Mouse (Mus musculus) liver, embryonic 14.5 days (tissue): ENCODE results near the gene Snx27. TPM values are rescaled to one million over a fixed set of nuclear protein-coding genes. Genes with fewer than 3 reads are reported as not detected.
A peak's percentile ranks its signal among the peaks of the same experiment; 100 is the strongest.

Source experiments
- ATAC-seq: fragments of 200-750 bp; cut with Nextera tagmentation; 2 replicates; pipeline ENCODE4 v1.8.0; 2017; ENCODE audit warnings: moderate number of reproducible peaks, mild to moderate bottlenecking, moderate library complexity; ENCODE audit not compliant: insufficient read depth
- DNase-seq, 3 experiments: peaks; one replicate each; pipeline ENCODE4 v3.0.0-alpha.2; 2012 to 2013; ENCODE audit warnings: low read depth in 3 of 3, low spot score in 3 of 3
- H3K27ac ChIP-seq: fragments of 300-500 bp; sonication (generic); 2 replicates; pipeline ENCODE4 v1.5.1; 2014; ENCODE audit warnings: moderate library complexity, mild to moderate bottlenecking, control low read depth, inconsistent platforms
- H3K27me3 ChIP-seq: fragments of 300-500 bp; sonication (generic); 2 replicates; pipeline ENCODE4 v1.6.1; 2014; ENCODE audit warnings: mild to moderate bottlenecking, low read length, moderate library complexity; ENCODE audit not compliant: control insufficient read depth, insufficient read depth
- H3K36me3 ChIP-seq: fragments of 300-500 bp; sonication (generic); replicated peaks from 2 replicates; pipeline ENCODE4 v1.6.1; 2014; ENCODE audit warnings: low read depth; ENCODE audit not compliant: control insufficient read depth, insufficient read depth
- H3K4me1 ChIP-seq, 2 experiments: fragments of 200-500 bp in 1 of 2; fragments of 300-500 bp in 1 of 2; sonication (generic) in 1 of 2; replicated peaks; 2 replicates each; pipeline ENCODE4 v1.6.1; 2012 to 2014; ENCODE audit warnings: antibody characterized with exemption in 1 of 2, inconsistent platforms in 1 of 2, low read length in 1 of 2; ENCODE audit not compliant: control insufficient read depth in 2 of 2, insufficient read depth in 2 of 2
- H3K4me2 ChIP-seq: fragments of 300-500 bp; sonication (generic); 2 replicates; pipeline ENCODE4 v1.6.1; 2014; ENCODE audit warnings: low read depth, mild to moderate bottlenecking, control low read depth, moderate library complexity
- H3K4me3 ChIP-seq, 2 experiments: fragments of 200-500 bp in 1 of 2; fragments of 300-500 bp in 1 of 2; sonication (generic) in 1 of 2; 2 replicates each; pipeline ENCODE4 v1.5.1; 2012 to 2014; ENCODE audit warnings: low read depth in 2 of 2, low read length in 2 of 2, mild to moderate bottlenecking in 2 of 2, control low read depth in 1 of 2, inconsistent platforms in 1 of 2, moderate library complexity in 1 of 2; ENCODE audit not compliant: insufficient read depth in 1 of 2
- H3K9ac ChIP-seq: fragments of 300-500 bp; sonication (generic); replicated peaks from 2 replicates; pipeline ENCODE4 v1.6.1; 2014; ENCODE audit warnings: mild to moderate bottlenecking, control low read depth, moderate library complexity
- H3K9me3 ChIP-seq: fragments of 300-500 bp; sonication (generic); 2 replicates; pipeline ENCODE4 v1.6.1; 2016; ENCODE audit warnings: low read length, mixed read lengths; ENCODE audit not compliant: control insufficient read depth
- CTCF ChIP-seq: IDR thresholded peaks from 2 replicates; pipeline ENCODE4 v1.5.1; 2016; ENCODE audit warnings: antibody characterized with exemption, low read depth, control low read depth
- EP300 ChIP-seq: IDR thresholded peaks from 2 replicates; pipeline ENCODE4 v1.6.1; 2016; ENCODE audit warnings: antibody characterized with exemption, low read depth
- WGBS: fragments of 180-500 bp; shearing (Covaris S2); extraction: QIAGEN DNeasy Blood & Tissue Kit; methylation state at CpG from one replicate; pipeline ENCODE4 v1.1.7; 2014; ENCODE audit not compliant: insufficient replicate concordance; 5-methylcytosine and 5-hydroxymethylcytosine counted together
- polyA plus RNA-seq, 2 experiments: library from polyadenylated mRNA; depleted of rRNA in 1 of 2; stranded (reverse) in 1 of 2; unstranded in 1 of 2; fragments of >200 nt; fragmentation: Nextera tagmentation in 1 of 2; extraction: Ambion mirVana in 1 of 2; gene quantifications; 2 replicates each; pipeline versions ENCODE4 v1.2.1 to v1.2.3; 2012 to 2014

The Snx27 gene
- polyA plus RNA-seq (2012; rRNA removed) (4.3 and 5.6 TPM in 2 replicates), polyA plus RNA-seq (2014; fragmentation: Nextera tagmentation; extraction: Ambion mirVana) (8.8 and 9.7 TPM in 2 replicates)

DNA sequence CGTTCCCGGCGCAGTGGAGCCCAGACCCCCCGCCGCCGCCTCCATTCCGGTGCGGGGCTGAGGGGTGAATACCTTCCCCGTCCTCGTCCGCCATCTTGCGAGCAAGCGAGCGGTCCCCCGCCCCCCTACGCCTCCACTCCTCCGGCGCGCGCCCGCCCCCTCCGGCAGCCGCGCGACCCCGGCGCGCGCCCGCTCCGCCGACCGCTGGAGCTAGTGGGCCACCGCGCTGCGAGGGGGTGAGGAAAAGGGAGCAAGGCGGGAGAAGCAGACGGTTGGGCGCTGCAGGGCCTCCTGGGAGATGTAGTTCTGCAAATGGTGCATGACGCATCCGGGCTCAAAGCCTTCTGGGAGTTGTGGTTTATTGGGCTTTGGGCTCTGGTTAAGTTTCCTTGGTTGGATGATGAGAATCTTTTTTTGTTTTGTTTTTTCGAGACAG lies at the start of gene Snx27:
Snx27 (minus strand) TSS at position 261 of the 436 bp plus-strand sequence.
- WGBS = under 1% methylated on average over 42 of the region's 42 CpGs
- no peaks in the 10 kb centered on the region for H3K36me3 ChIP-seq
- peak; percentile 91 for ATAC-seq
- peaks cover 8 to 16% of the 10 kb centered on the region in 2 experiments for H3K4me1 ChIP-seq
- no peak for TF ChIP-seq EP300
- TF ChIP-seq CTCF = no peak
- peak; percentile 70 to 73 (median 70) for DNase-seq
- no peaks in the 10 kb centered on the region for H3K27me3 ChIP-seq
- H3K9ac ChIP-seq = peak within 1 kb of the TSS; percentile 83
- H3K9me3 ChIP-seq = no peaks in the 10 kb centered on the region
- peak within 1 kb of the TSS; percentile 86 for H3K4me2 ChIP-seq
- H3K4me3 ChIP-seq = peak within 1 kb of the TSS; percentile 77
- H3K27ac ChIP-seq = peak within 1 kb of the TSS; percentile 38

DNA sequence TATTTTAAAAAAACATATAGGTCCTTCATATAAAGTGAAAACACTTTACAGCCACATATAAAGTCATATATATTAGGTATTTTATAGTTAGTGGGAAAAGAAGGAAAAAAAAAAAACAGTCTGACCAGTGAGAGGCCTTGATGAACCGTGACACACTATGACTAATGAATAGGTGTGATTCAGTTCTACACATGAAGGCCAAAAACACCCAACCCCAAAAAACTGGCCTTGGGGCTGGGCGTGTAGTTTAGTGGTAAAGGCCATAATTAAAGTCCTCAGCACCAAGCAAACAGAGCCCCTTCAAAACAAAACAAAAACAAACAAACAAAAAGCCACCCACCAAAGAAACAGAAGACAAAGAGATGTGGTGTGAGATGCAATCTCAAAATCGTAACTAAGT lies 47.4 kb upstream of the Snx27 start:
- Histone ChIP-seq H3K27ac (no peak overlapping the region), H3K36me3 (no peaks in the 10 kb centered on the region), H3K4me3 (no peak overlapping the region), H3K27me3 (no peaks in the 10 kb centered on the region), H3K4me2 (no peak overlapping the region), H3K9ac (no peak overlapping the region), H3K4me1 (no peaks in the 10 kb centered on the region), H3K9me3 (no peaks in the 10 kb centered on the region)
- ATAC-seq (no peak), DNase-seq (no peak)
- TF ChIP-seq CTCF = no peak
- no peak for TF ChIP-seq EP300
- WGBS = 59% methylated on average over 3 of the region's 3 CpGs

DNA sequence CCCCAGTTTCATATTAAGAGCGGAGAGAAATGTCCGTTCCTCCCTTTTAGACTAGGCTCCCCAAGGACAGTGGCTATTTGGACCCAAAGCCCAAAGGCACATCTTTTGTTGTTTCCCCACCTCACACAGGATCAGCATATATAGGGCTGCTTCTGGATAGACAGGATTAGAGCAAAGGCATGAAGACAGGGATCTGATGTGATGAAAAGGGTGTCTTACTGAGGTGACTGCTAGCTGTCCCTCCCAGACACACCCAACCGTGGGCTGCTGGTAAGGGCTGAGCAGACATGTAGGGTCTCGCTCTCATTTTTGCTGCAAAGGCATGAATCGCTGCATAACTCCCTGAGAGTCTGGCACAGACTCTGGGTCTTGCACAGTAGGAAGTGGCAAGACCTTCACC lies 46.2 kb upstream of the Snx27 start:
- no peak overlapping the region for H3K4me2 ChIP-seq
- no peak for TF ChIP-seq CTCF
- TF ChIP-seq EP300 = no peak
- H3K9ac ChIP-seq = no peak overlapping the region
- ATAC-seq (no peak), DNase-seq (no peak)
- no peaks in the 10 kb centered on the region for H3K36me3 ChIP-seq
- H3K27me3 ChIP-seq = no peaks in the 10 kb centered on the region
- H3K9me3 ChIP-seq = no peaks in the 10 kb centered on the region
- no peaks in the 10 kb centered on the region for H3K4me1 ChIP-seq
- 82% methylated on average over 5 of the region's 5 CpGs for WGBS
- H3K4me3 ChIP-seq = no peak overlapping the region
- H3K27ac ChIP-seq = no peak overlapping the region

DNA sequence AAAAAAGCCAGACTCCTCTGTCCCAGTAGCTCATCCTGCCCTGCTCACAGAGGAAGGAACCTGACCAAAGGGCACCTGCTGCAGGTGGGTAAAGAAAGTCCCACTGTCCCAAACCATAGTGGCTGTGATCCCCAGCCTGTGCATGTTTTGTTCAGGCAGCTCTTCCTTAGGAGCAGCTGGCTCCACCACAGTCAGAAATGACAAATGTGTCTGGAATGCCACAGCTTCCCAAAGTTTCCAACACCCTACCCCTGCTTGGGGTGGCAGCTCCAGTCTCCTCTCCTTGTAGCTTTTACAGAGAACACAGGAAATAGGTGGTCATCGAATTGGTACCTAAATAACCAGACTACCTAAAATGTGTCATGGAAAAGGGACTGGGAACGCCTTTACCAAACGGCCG lies 41.8 kb upstream of the Snx27 start:
- 71% methylated on average over 4 of the region's 4 CpGs for WGBS
- Histone ChIP-seq H3K4me2 (no peak overlapping the region), H3K4me3 (no peak overlapping the region), H3K4me1 (peaks cover 9 to 22% of the 10 kb centered on the region in 2 experiments), H3K36me3 (no peaks in the 10 kb centered on the region), H3K9me3 (no peaks in the 10 kb centered on the region), H3K9ac (no peak overlapping the region), H3K27me3 (no peaks in the 10 kb centered on the region), H3K27ac (no peak overlapping the region)
- DNase-seq (no peak), ATAC-seq (no peak)
- TF ChIP-seq CTCF = no peak
- TF ChIP-seq EP300 = no peak

DNA sequence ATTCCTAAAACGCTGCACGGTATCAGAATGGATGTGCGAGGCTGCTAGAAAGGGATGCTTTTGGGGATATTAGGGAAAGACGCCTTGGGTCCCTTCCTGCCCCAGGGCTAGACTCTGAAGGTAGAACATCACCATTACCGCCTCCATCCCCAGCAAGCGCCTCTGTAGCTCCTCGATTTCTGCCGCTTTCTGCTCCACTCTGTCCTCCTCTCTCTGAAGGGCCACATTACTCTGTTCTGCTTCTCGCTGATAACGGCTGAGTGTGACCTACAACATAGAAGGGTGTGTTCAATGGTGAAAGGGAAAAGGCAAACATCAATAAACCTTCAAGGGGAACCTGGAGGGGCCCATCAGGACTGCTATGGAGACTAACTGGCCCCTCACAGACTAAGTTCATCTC lies 40.0 kb upstream of the Snx27 start:
- peak; percentile 40 to 56 (median 45) for DNase-seq

More for the DNA sequence above, 40.0 kb upstream of the Snx27 start:
- Histone ChIP-seq H3K27me3 (no peaks in the 10 kb centered on the region), H3K27ac (peak overlapping the region; percentile 36), H3K4me3 (no peak overlapping the region), H3K9ac (no peak overlapping the region), H3K4me2 (peak overlapping the region; percentile 35), H3K4me1 (peaks cover 9 to 22% of the 10 kb centered on the region in 2 experiments), H3K36me3 (no peaks in the 10 kb centered on the region), H3K9me3 (no peaks in the 10 kb centered on the region)
- ATAC-seq = peak; percentile 84
- TF ChIP-seq EP300 (0 out of 2 replicates have a peak, but pooled peaks have one; percentile 33), CTCF (no peak)
- WGBS = 60% methylated on average over 10 of the region's 10 CpGs
